Mouse (Mus musculus) retina, adult 2 months (tissue): ENCODE data around the gene Il12rb2.

ENCODE experiments used
- DNase-seq: peaks from one replicate; pipeline ENCODE4 v3.0.0-alpha.2; 2012; ENCODE audit warnings: low read depth, low spot score

Gene Il12rb2

DNA sequence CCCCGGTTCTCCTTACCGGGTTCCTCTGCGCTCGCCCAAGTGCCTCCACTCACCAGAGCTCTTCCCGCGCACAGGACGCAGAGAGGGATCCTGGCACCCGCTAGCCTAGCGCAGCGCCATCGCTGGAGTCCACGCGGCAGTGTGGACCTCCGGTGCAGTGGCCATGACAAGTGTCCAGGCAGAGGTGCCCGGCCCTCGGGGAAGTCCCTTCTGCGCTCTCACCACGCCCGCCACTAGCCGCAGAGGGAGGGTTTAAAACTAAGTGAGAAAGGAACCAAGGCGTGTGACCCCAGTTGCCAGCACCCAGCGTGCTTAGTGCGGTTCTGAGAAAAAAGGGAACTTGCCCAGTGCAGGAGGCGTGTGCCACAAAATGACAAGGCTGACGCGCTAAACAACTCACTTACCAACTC lies at the start of gene Il12rb2:
Gene Il12rb2, minus strand, starts transcription at position 207 of the 410 bp plus-strand sequence.
- DNase-seq, result no peak

- no peak for DNase-seq
These were observed 45.8 kb upstream of the Il12rb2 start for GRCm38 (mm10) chr6:67421761-67422160.

DNA sequence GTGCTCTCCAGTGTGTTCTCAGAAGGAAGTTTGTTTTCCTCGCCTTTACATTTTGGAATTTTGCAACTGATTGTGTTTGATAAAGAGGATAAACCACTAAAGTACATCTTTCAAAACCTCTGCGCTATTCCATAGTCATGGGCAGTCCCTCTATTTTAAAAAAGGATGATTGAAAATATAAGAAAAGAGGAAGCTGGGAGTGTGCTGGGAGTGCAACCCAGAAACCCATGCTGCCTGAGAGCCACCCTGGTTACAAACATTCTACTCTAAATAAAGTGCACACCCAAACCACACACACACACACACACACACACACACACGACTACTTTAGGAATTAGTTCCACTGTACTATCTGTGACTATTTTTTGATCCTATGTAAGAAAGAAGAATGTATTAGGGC lies 40.6 kb upstream of the Il12rb2 start:
- DNase-seq, result no peak

GRCm38 (mm10) chr6:67415276-67415675 lies 39.3 kb upstream of the Il12rb2 start:
- no peak for DNase-seq

DNA sequence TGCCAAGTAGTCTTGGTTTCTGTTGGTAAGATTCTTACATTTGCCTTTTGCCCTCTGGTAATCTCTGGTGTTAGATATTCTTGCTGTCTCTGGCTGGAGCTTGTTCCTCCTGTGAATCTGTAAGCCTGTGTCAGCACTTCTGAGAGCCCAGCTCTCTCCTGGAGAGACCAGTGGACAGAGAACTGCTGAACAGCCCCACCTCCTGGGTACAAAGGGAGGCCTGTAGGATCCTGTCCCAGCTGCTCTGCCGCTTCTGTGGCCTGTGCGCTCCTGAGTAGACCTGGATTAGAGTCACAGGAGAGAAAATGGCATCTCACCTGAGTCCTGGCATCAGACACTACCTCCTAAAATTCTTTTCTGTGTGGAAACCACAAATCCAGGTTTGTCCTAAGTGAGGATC lies 37.4 kb upstream of the Il12rb2 start:
- DNase-seq, result no peak

GRCm38 (mm10) chr6:67405281-67405682 lies 29.3 kb upstream of the Il12rb2 start:
- DNase-seq, result no peak

GRCm38 (mm10) chr6:67399551-67399950 lies 23.6 kb upstream of the Il12rb2 start:
- DNase-seq, result no peak

DNA sequence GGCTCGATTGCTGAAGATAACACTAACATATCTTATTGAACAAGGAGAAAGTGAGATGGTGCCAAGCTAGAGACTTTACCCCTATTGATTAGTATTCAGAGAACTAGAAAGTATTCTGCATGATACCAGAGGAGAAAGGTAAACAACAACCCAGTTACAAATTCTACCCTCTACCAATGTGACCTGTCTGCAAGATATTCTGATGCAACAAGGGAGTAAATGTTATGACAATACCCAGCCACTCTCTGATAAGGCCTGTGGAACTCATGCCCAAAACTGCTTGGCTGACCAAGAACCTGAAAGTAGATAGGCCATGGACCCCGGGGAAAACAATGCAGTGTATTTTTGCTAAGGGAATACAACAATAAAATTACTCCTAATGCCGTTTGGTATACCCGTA lies 10.2 kb downstream of the Il12rb2 start:
- no peak for DNase-seq

DNA sequence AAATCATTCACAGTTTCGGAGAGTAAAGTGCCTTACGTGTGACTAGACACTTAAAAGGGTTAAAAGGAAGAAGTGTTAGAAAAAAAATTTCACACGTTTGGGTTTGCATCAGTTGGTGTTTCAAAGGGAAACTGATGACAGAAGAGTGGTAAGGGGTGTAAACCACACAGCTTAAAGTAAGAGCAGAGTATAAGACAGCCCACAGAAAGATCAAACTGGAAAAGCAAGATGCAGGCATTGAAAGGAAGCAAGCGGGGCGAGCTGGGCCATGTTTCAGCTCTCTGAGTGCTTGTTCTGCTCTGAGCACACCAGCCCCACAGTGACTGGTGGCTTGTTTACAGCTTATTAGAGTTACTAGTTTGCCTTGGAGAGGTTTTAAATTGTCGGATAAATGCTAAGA lies 27.9 kb downstream of the Il12rb2 start:
- DNase-seq, result no peak

DNA sequence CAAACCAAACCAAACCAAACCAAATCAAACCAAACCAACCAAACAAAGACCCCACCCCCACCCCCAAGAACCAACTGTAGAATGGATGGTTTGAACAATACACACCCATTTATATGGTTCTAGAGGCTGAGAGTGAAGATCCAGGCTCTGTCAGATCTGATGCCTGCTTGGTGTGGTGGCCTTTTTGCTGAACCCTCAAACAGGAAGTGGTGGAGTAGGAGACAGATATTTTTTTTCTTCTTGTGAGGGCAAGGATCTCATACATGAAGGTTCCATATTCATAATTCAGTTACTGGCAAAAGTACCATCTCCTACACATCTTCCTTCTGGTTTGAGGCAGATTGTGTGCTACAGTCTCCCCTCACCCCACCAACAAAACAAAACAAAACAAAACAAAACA lies 36.5 kb downstream of the Il12rb2 start:
- DNase-seq, result no peak

GRCm38 (mm10) chr6:67337943-67338342 lies 38.0 kb downstream of the Il12rb2 start:
- DNase-seq, result no peak

DNA sequence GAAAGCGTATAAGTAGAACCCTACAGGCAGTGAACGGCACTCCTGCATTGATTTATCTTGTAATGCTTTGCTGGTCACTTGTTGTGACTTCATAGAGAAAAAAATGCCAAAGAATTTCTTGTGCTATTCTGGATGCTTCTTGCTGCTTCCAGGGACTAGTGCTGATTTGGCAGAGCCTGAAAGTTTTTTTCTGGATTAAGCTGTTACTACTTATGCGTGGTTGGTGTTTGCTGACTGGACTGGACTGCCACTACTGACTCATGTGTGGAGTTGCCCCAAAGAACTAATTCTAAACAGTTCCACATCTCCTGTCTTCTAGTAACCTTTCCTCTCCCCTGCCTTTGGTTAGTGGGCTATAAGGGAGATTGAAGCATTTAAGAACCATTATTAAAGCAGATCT lies 52.2 kb downstream of the Il12rb2 start:
- DNase-seq, result no peak

DNA sequence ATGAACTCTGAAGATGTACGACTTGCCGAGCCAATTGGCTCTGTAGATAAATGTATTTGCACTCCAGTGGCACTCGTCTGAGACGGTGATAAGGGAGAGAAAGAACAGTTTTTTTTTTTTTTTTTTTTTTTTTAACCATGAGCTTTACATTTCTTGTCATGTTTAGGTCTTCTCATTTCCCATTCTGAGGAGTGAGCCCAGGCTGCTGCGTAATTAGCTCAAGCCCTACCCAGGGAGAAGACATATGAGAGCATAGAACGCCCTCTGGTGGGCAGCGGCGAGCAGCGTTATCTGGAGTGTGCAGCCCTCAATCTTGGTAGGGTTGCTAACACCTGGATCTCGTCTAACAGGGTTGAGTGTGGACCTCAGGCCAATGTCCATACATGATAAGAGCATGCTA lies 57.5 kb downstream of the Il12rb2 start:
- no peak for DNase-seq

DNA sequence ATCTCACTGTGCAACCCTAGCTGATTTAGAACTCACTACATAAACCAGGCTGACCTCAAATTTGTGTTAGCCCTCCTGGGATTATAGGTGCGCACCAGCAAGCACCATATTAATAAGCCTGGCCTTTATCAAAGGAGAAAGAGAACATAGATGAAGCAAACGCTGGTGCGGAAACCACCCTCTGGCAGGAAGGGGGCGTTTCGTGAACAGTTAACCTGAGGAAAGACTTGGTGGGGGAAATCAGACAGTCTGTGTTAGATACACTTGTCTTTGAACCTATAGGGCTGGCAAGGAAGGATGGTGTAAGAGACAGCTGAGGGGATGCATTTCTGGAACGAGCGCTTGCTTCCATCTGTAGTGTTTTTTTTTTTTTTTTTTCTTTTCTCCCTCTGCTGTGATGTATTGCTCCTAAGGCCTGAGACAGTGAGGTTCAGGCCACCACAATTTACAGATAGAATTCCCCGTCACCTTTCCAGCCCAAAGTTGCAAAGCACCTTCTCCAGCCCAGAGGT lies 58.1 kb downstream of the Il12rb2 start:
- DNase-seq, result no peak

- no peak for DNase-seq
These were observed 58.9 kb downstream of the Il12rb2 start for GRCm38 (mm10) chr6:67317068-67317467.

DNA sequence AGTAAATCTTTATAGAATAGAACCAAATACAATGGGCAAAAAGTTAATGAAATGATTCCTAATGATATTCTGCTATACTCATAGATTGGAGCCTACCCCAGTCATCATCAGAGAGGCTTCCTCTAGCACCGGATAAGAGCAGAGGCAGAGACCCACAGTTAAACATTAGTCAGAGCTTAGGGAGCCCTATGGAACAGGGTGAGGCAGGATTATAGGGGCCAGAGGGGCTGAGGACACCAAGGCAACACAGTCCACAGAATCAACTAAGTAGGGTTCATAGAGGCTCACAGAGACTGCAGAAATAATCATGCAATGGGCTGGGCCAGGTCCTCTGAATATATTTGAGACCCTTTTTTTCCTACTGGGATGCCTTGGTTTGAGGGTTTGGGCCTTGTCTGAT lies 61.3 kb downstream of the Il12rb2 start:
- DNase-seq, result no peak

DNA sequence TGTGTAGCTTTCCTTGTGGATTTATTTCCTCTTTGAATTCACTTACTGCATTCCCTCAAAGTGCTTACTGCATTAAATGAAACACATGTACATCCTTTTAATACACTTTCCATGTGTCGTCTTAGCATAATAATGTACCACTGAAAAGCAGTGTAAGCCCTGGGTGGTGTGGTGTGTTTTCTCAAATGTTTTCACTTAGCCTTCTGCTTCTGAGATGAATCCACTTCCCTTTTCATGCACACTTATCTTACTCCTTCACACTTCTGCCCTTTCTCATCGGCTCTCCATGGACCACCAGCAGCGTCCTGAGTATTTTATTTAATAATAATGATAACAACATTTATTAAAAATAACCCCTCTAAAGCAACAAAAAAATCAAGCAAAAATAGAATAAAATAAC lies 66.2 kb downstream of the Il12rb2 start:
- DNase-seq, result no peak

GRCm38 (mm10) chr6:67308994-67309393 lies 67.0 kb downstream of the Il12rb2 start:
- no peak for DNase-seq

GRCm38 (mm10) chr6:67303210-67303609 lies 72.8 kb downstream of the Il12rb2 start:
- no peak for DNase-seq

GRCm38 (mm10) chr6:67302471-67302870 lies 73.5 kb downstream of the Il12rb2 start:
- DNase-seq, result no peak

DNA sequence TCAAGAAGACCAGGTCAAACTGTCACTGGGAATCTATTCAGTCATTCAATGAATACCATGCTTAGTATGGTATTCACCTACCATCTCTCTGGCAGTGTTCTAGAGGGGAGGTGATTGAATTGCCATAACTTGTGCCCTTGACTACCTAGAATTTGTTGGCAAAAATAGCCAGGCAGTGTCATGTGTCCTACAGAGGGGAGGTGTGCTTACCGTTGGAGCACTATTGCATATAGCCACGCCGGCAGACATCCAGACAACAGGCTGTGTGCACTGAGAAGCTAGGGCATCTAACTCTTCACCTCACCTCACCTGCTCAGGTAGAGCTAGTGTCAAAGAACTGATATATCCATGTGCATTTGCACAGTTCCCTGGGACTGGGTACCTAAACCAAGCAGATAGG lies 74.8 kb downstream of the Il12rb2 start:
- DNase-seq, result no peak

- no peak for DNase-seq
These were observed 75.3 kb downstream of the Il12rb2 start for GRCm38 (mm10) chr6:67300710-67301163.

GRCm38 (mm10) chr6:67300300-67300699 lies 75.7 kb downstream of the Il12rb2 start:
- no peak for DNase-seq

DNA sequence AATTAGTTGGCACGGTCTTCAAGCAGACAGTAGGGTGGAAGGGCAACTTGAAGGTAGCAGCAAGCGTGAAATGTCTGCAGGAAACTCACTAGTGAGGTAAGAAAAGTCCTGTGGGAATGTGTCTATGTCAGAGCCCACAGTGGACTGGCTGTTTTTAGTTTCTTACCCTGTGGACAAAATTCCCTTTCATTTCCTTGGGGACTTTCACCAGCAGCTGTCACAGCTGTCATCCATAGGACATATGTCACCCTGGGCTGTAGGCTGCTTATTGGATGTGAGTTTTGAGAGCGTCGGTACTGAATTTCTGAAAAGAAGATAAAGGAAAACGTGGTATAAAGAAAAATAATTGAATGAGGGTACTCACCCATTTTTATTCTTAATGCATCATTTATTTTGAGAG lies 77.2 kb downstream of the Il12rb2 start:
- DNase-seq, result no peak
